Mouse (Mus musculus): ENCODE results near the gene Akt1s1. TPM values are rescaled to one million over a fixed set of nuclear protein-coding genes. Genes with fewer than 3 reads are reported as not detected.

Gene Akt1s1
- 40.7 TPM for total RNA-seq (2023)

GRCm38 (mm10) chr7:44848561-44849415 is at the start of gene Akt1s1, which contains the start of gene Tbc1d17:
Akt1s1 (plus strand) TSS chr7:44848991.
Tbc1d17 (minus strand) TSS chr7:44849079.

GRCm38 (mm10) chr7:44815721-44816469 is 32.9 kb upstream of the Akt1s1 start, which contains the start of the genes Nup62 and Il4i1:
Nup62 (plus strand) TSS chr7:44816088.
Il4i1 (plus strand) TSS chr7:44816387.

GRCm38 (mm10) chr7:44816470-44817021 is 32.2 kb upstream of the Akt1s1 start, which contains the start of gene Atf5:
Atf5 (minus strand) TSS chr7:44816658.

GRCm38 (mm10) chr7:44857042-44857552 is 8.3 kb downstream of the Akt1s1 start, which contains the start of gene Pnkp:
Pnkp (plus strand) TSS chr7:44857139.

GRCm38 (mm10) chr7:44869697-44870528 is 21.1 kb downstream of the Akt1s1 start, which contains the start of gene Ptov1:
Ptov1 (minus strand) TSS chr7:44869788.

GRCm38 (mm10) chr7:44892276-44892921 is 43.6 kb downstream of the Akt1s1 start, which contains the start of gene Med25:
Med25 (minus strand) TSS chr7:44892712.

GRCm38 (mm10) chr7:44895593-44896434 is 47.0 kb downstream of the Akt1s1 start, which contains the start of gene Fuz:
Fuz (plus strand) TSS chr7:44896079.

Other genes starting within 250 kb of the Akt1s1 start
- gene Myh14, start 178.1 kb upstream of the Akt1s1 start, total RNA-seq (2023): not detected
- not detected for gene Izumo2, start 140.2 kb upstream of the Akt1s1 start, total RNA-seq (2023)
- 70.7 TPM for gene Vrk3, start 100.6 kb upstream of the Akt1s1 start, total RNA-seq (2023)
- 0.88 TPM for gene Zfp473, start 97.9 kb upstream of the Akt1s1 start, total RNA-seq (2023)
- 30.5 TPM for gene Nup62, start 32.9 kb upstream of the Akt1s1 start, total RNA-seq (2023)
- gene Il4i1, start 32.6 kb upstream of the Akt1s1 start, total RNA-seq (2023): 11.5 TPM
- 5.1 TPM for gene Atf5, start 32.3 kb upstream of the Akt1s1 start, total RNA-seq (2023)
- 102 TPM for gene Tbc1d17, start 88 bp downstream of the Akt1s1 start, total RNA-seq (2023)
- 51.4 TPM for gene Pnkp, start 8.1 kb downstream of the Akt1s1 start, total RNA-seq (2023)
- 17.6 TPM for gene Ptov1, start 20.8 kb downstream of the Akt1s1 start, total RNA-seq (2023)
- 74.7 TPM for gene Med25, start 43.7 kb downstream of the Akt1s1 start, total RNA-seq (2023)
- 18.1 TPM for gene Fuz, start 47.1 kb downstream of the Akt1s1 start, total RNA-seq (2023)
- gene Ap2a1, start 80.5 kb downstream of the Akt1s1 start, total RNA-seq (2023): 71.6 TPM
- not detected for gene Tsks, start 94.2 kb downstream of the Akt1s1 start, total RNA-seq (2023)
- gene Cpt1c, start 125.9 kb downstream of the Akt1s1 start, total RNA-seq (2023): 0.76 TPM
- 116 TPM for gene Prmt1, start 137.6 kb downstream of the Akt1s1 start, total RNA-seq (2023)
- 134 TPM for gene Irf3, start 148.7 kb downstream of the Akt1s1 start, total RNA-seq (2023)
- gene Bcl2l12, start 149.7 kb downstream of the Akt1s1 start, total RNA-seq (2023): 12.2 TPM
- 92.7 TPM for gene Scaf1, start 167.4 kb downstream of the Akt1s1 start, total RNA-seq (2023)
- 5.5 TPM for gene Rras, start 169.0 kb downstream of the Akt1s1 start, total RNA-seq (2023)
- gene Prr12, start 203.9 kb downstream of the Akt1s1 start, total RNA-seq (2023): 68.4 TPM
- gene Nosip, start 213.4 kb downstream of the Akt1s1 start, total RNA-seq (2023): 75.9 TPM
- 1.5 TPM for gene Prrg2, start 213.7 kb downstream of the Akt1s1 start, total RNA-seq (2023)
- gene Rcn3, start 243.2 kb downstream of the Akt1s1 start, total RNA-seq (2023): 6.3 TPM

Measured in CD4-positive naive resting alpha-beta T cell, adult 76 days (primary cell).